Mouse (Mus musculus): ENCODE measurements around the gene Fads3. TPM values are rescaled to one million over a fixed set of nuclear protein-coding genes. Genes with fewer than 3 reads are reported as not detected.
A peak's percentile ranks its signal among the peaks of the same experiment; 100 is the strongest.

Fads3 gene
- 1 to 10 TPM; 3.1 to 7.2 TPM for total RNA-seq (2021)
- long read RNA-seq, experiment 1, partial matches to known transcripts = 0 of 3 reads
- long read RNA-seq, experiment 1, other reads (novel, unspliced or antisense) = 0 of 3 reads
- long read RNA-seq, experiment 2, partial matches to known transcripts = 0 of 3 reads
- long read RNA-seq, experiment 2, other reads (novel, unspliced or antisense) = 1 of 3 reads

- DNase-seq = peak; percentile 86
These were observed at the start of gene Fads3 for GRCm38 (mm10) chr19:10041388-10042148. Gene Fads3 (plus strand): TSS chr19:10041569.

- no peak for DNase-seq
These were observed 49.1 kb upstream of the Fads3 start for GRCm38 (mm10) chr19:9992011-9992958.

- DNase-seq = peak; percentile 88
These were observed 48.2 kb upstream of the Fads3 start for GRCm38 (mm10) chr19:9993036-9993656.

- DNase-seq = no peak
These were observed 43.9 kb upstream of the Fads3 start for GRCm38 (mm10) chr19:9997204-9998062.

- no peak for DNase-seq
These were observed 43.3 kb upstream of the Fads3 start for GRCm38 (mm10) chr19:9998063-9998416.

- no peak for DNase-seq
These were observed 42.5 kb upstream of the Fads3 start for GRCm38 (mm10) chr19:9998736-9999486.

- no peak for DNase-seq
These were observed 41.0 kb upstream of the Fads3 start for GRCm38 (mm10) chr19:10000330-10000729.

- DNase-seq = no peak
These were observed 40.0 kb upstream of the Fads3 start, which contains the start of the genes Best1 and Rab3il1 for GRCm38 (mm10) chr19:10001206-10001969. Gene Best1 (minus strand): TSS chr19:10001633. Gene Rab3il1 (plus strand): TSS chr19:10001669.

- no peak for DNase-seq
These were observed 37.7 kb upstream of the Fads3 start for GRCm38 (mm10) chr19:10003696-10004095.

GRCm38 (mm10) chr19:10011408-10011807 lies 30.0 kb upstream of the Fads3 start:
- no peak for DNase-seq

GRCm38 (mm10) chr19:10012827-10013278 lies 28.5 kb upstream of the Fads3 start:
- peak; percentile 85 for DNase-seq

GRCm38 (mm10) chr19:10013348-10013747 lies 28.0 kb upstream of the Fads3 start:
- peak; percentile 74 for DNase-seq

- DNase-seq = peak; percentile 78
These were observed 27.5 kb upstream of the Fads3 start for GRCm38 (mm10) chr19:10013913-10014312.

- DNase-seq = no peak
These were observed 26.5 kb upstream of the Fads3 start for GRCm38 (mm10) chr19:10014824-10015223.

- no peak for DNase-seq
These were observed 25.9 kb upstream of the Fads3 start for GRCm38 (mm10) chr19:10015442-10015841.

- no peak for DNase-seq
These were observed 25.2 kb upstream of the Fads3 start for GRCm38 (mm10) chr19:10016151-10016550.

- DNase-seq = peak; percentile 96
These were observed 23.5 kb upstream of the Fads3 start for GRCm38 (mm10) chr19:10017637-10018526.

GRCm38 (mm10) chr19:10018527-10018818 lies 22.9 kb upstream of the Fads3 start:
- no peak for DNase-seq

Data from gastrocnemius, postnatal 25 days (tissue).